Mouse (Mus musculus): ENCODE results near the gene Ak9. TPM values are rescaled to one million over a fixed set of nuclear protein-coding genes. Genes with fewer than 3 reads are reported as not detected.

Ak9 gene
- polyA plus RNA-seq, 1 experiment from 2014 or later = 0.17 TPM

GRCm38 (mm10) chr10:41423681-41424080 lies 119.9 kb downstream of the Ak9 start:
- H3K27me3 ChIP-seq = no peaks in the 10 kb centered on the region
- H3K9me3 ChIP-seq = no peaks in the 10 kb centered on the region
- H3K9ac ChIP-seq (replicated peaks) = no peak overlapping the region
- no peak overlapping the region for H3K4me2 ChIP-seq (replicated peaks)
- no peak overlapping the region for H3K4me3 ChIP-seq (replicated peaks)
- 82% methylated on average over 2 of the region's 2 CpGs for WGBS
- no peaks in the 10 kb centered on the region for H3K4me1 ChIP-seq (replicated peaks)
- ATAC-seq = no peak
- no peak overlapping the region for H3K27ac ChIP-seq
- H3K36me3 ChIP-seq = no peaks in the 10 kb centered on the region

GRCm38 (mm10) chr10:41426368-41426767 lies 122.6 kb downstream of the Ak9 start:
- H3K27ac ChIP-seq = no peak overlapping the region
- H3K27me3 ChIP-seq = no peaks in the 10 kb centered on the region
- no peak for ATAC-seq
- WGBS = 60% methylated on average over 6 of the region's 6 CpGs
- no peaks in the 10 kb centered on the region for H3K9me3 ChIP-seq
- H3K4me2 ChIP-seq (replicated peaks) = no peak overlapping the region
- no peaks in the 10 kb centered on the region for H3K36me3 ChIP-seq
- no peaks in the 10 kb centered on the region for H3K4me1 ChIP-seq (replicated peaks)
- no peak overlapping the region for H3K9ac ChIP-seq (replicated peaks)
- H3K4me3 ChIP-seq (replicated peaks) = no peak overlapping the region

GRCm38 (mm10) chr10:41434624-41435023 lies 130.8 kb downstream of the Ak9 start:
- no peaks in the 10 kb centered on the region for H3K36me3 ChIP-seq
- WGBS = 25% methylated on average over 4 of the region's 4 CpGs
- no peak overlapping the region for H3K27ac ChIP-seq
- no peak overlapping the region for H3K9ac ChIP-seq (replicated peaks)
- H3K9me3 ChIP-seq = no peaks in the 10 kb centered on the region
- H3K4me3 ChIP-seq (replicated peaks) = no peak overlapping the region
- H3K4me1 ChIP-seq (replicated peaks) = no peaks in the 10 kb centered on the region
- no peak overlapping the region for H3K4me2 ChIP-seq (replicated peaks)
- peaks cover 7% of the 10 kb centered on the region for H3K27me3 ChIP-seq
- no peak for ATAC-seq

DNA sequence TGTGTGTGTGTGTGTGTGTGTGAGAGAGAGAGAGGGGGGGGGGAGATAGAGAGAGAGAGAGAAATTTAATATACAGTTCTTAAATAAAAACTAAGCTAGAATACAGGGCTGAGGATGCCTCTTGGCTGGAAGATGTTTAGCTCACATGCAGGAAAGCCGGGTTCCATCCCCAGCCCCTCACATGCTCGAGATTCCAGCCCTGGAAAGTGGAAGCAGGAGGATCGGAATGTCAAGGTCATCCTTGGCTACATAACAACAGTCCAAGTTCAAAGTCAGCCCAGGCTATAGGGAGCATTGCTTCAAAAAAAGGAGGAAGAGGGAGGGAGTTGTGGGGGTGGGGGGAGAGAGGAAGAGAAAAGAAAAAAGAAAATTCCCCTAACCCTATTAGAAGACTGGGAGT lies 131.4 kb downstream of the Ak9 start:
- H3K27me3 ChIP-seq = peaks cover 7% of the 10 kb centered on the region
- no peak for ATAC-seq
- WGBS = 38% methylated on average over 3 of the region's 3 CpGs

GRCm38 (mm10) chr10:41448216-41448615 lies 144.4 kb downstream of the Ak9 start:
- H3K27me3 ChIP-seq = no peaks in the 10 kb centered on the region
- H3K4me1 ChIP-seq (replicated peaks) = peaks cover 30% of the 10 kb centered on the region
- H3K4me3 ChIP-seq (replicated peaks) = no peak overlapping the region
- H3K9ac ChIP-seq (replicated peaks) = no peak overlapping the region
- no peak for ATAC-seq
- no peak overlapping the region for H3K27ac ChIP-seq
- H3K36me3 ChIP-seq = peaks cover 13% of the 10 kb centered on the region
- H3K9me3 ChIP-seq = no peaks in the 10 kb centered on the region
- H3K4me2 ChIP-seq (replicated peaks) = no peak overlapping the region
- 88% methylated on average over 1 of the region's 1 CpGs for whole genome bisulfite sequencing

More for the DNA sequence above, 131.4 kb downstream of the Ak9 start:
- H3K4me1 ChIP-seq (replicated peaks) = no peaks in the 10 kb centered on the region
- no peak overlapping the region for H3K4me3 ChIP-seq (replicated peaks)
- no peaks in the 10 kb centered on the region for H3K9me3 ChIP-seq
- no peaks in the 10 kb centered on the region for H3K36me3 ChIP-seq
- H3K4me2 ChIP-seq (replicated peaks) = no peak overlapping the region
- no peak overlapping the region for H3K9ac ChIP-seq (replicated peaks)
- H3K27ac ChIP-seq = no peak overlapping the region

GRCm38 (mm10) chr10:41449684-41450083 lies 145.9 kb downstream of the Ak9 start:
- peaks cover 42% of the 10 kb centered on the region for H3K4me1 ChIP-seq (replicated peaks)
- H3K36me3 ChIP-seq = peaks cover 25% of the 10 kb centered on the region
- peak overlapping the region; percentile 88 for H3K4me3 ChIP-seq (replicated peaks)
- peak overlapping the region; percentile 69 for H3K4me2 ChIP-seq (replicated peaks)
- H3K9ac ChIP-seq (replicated peaks) = peak overlapping the region; percentile 85
- 10% methylated on average over 14 of the region's 14 CpGs for WGBS
- H3K9me3 ChIP-seq = no peaks in the 10 kb centered on the region
- H3K27me3 ChIP-seq = no peaks in the 10 kb centered on the region
- H3K27ac ChIP-seq = peak overlapping the region; percentile 78
- ATAC-seq = peak; percentile 80

DNA sequence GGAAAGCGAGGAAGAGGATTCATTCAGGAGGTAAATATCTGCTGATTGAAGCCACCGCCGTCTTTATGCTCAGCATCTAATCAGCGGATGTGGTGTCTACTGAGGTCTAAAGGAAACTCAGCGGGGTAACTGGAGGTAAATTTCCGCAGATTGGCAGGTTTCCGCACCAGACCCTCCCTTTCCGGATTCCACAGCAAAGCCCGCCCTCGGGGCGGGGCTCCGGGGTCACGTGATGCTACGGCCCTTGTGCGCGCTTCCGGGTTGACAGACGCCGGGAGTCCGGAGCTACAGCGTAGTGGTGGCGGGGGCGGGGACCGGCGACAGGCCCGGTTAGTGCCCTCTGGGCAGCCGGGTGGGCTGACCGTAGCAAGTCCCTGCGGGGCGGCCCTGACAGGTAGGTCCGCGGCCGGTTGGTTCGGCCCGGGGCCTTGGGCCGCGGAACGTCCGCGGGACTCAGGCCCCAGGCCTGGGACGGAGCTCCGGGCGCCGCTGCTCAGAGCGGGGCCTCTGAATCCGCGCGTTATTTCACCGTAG lies 146.4 kb downstream of the Ak9 start, which contains the start of gene Zbtb24:
Zbtb24 (plus strand) TSS at position 247 of the 534 bp plus-strand sequence.
- H3K36me3 ChIP-seq = peaks cover 30% of the 10 kb centered on the region
- H3K9me3 ChIP-seq = no peaks in the 10 kb centered on the region
- peak within 1 kb of the TSS; percentile 85 for H3K9ac ChIP-seq (replicated peaks)
- H3K27ac ChIP-seq = peak within 1 kb of the TSS; percentile 78
- H3K4me1 ChIP-seq (replicated peaks) = peaks cover 42% of the 10 kb centered on the region
- WGBS = under 1% methylated on average over 49 of the region's 49 CpGs
- peak within 1 kb of the TSS; percentile 69 for H3K4me2 ChIP-seq (replicated peaks)
- peak within 1 kb of the TSS; percentile 88 for H3K4me3 ChIP-seq (replicated peaks)
- peak; percentile 96 for ATAC-seq
- no peaks in the 10 kb centered on the region for H3K27me3 ChIP-seq

DNA sequence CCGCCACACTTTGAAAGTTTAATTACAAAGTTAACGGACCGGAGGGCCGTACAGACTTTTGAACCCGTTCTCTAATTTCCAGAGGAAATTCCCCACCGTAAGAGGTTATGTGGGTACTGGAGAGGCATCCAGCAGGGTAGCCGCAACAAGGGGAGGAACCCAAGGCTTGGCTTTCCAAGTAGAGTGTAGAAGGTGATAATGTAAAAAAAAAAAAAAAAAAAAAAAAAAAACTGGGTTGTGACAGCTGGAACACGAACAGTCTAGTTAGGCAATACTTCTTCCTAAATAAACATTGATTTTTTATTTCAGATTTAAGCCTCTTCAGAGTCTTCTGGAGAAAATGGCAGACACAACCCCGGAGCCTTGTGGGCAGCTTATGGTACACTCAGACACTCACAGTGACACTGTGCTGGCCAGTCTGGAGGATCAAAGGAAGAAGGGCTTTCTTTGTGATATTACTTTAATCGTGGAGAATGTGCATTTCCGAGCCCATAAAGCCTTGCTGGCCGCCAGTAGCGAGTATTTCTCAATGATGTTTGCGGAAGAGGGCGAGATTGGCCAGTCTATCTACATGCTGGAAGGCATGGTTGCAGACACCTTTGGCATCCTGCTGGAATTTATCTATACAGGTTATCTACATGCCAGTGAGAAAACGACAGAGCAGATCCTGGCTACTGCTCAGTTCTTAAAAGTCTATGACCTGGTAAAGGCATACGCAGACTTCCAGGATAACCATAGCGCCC lies 147.2 kb downstream of the Ak9 start:
- Histone ChIP-seq H3K9ac (replicated peaks) (peak overlapping the region; percentile 85), H3K4me1 (replicated peaks) (peaks cover 42% of the 10 kb centered on the region), H3K4me3 (replicated peaks) (peak overlapping the region; percentile 88), H3K4me2 (replicated peaks) (peak overlapping the region; percentile 69), H3K36me3 (peaks cover 37% of the 10 kb centered on the region), H3K27me3 (no peaks in the 10 kb centered on the region), H3K9me3 (no peaks in the 10 kb centered on the region), H3K27ac (0 out of 2 replicates have a peak overlapping the region, but pooled peaks have one; percentile 58)
- 57% methylated on average over 18 of the region's 18 CpGs for WGBS
- no peak for ATAC-seq

DNA sequence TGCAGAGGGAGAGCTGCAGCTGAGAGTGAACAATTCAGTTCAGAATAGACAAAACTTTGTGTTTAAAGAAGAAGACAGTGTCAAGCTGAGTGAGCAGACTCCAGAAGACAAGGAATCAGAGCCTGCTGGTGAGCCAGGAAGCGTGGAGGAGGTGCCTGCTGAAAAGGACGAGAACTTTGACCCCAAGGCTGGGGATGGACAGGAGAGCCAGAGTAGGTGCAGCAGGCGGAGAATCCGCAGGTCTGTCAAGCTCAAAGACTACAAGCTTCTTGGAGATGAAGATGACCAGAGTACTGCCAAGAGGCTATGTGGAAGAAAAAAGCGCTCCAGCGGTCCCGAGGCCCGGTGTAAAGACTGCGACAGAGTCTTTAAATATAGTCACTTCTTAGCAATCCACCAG lies 147.9 kb downstream of the Ak9 start:
- Histone ChIP-seq H3K27me3 (no peaks in the 10 kb centered on the region), H3K36me3 (peaks cover 44% of the 10 kb centered on the region), H3K4me1 (replicated peaks) (peaks cover 42% of the 10 kb centered on the region), H3K4me3 (replicated peaks) (no peak overlapping the region), H3K4me2 (replicated peaks) (peak overlapping the region; percentile 69; the same call in 1 of the 2 replicates), H3K9ac (replicated peaks) (no peak overlapping the region; the same call in 1 of the 2 replicates), H3K27ac (no peak overlapping the region), H3K9me3 (no peaks in the 10 kb centered on the region)
- ATAC-seq = no peak
- WGBS = 94% methylated on average over 9 of the region's 9 CpGs

GRCm38 (mm10) chr10:41452791-41453190 lies 149.0 kb downstream of the Ak9 start:
- no peaks in the 10 kb centered on the region for H3K27me3 ChIP-seq
- H3K27ac ChIP-seq = no peak overlapping the region
- H3K4me2 ChIP-seq (replicated peaks) = no peak overlapping the region
- no peaks in the 10 kb centered on the region for H3K9me3 ChIP-seq
- peaks cover 42% of the 10 kb centered on the region for H3K4me1 ChIP-seq (replicated peaks)
- H3K4me3 ChIP-seq (replicated peaks) = no peak overlapping the region
- H3K36me3 ChIP-seq = peaks cover 51% of the 10 kb centered on the region
- WGBS = 95% methylated on average over 3 of the region's 3 CpGs
- no peak overlapping the region for H3K9ac ChIP-seq (replicated peaks)
- ATAC-seq = no peak

- no peak overlapping the region for H3K4me2 ChIP-seq (replicated peaks)
- 0 out of 2 replicates have a peak overlapping the region, but pooled peaks have one; percentile 12 for H3K9ac ChIP-seq (replicated peaks)
- H3K9me3 ChIP-seq = no peaks in the 10 kb centered on the region
- no peak overlapping the region for H3K4me3 ChIP-seq (replicated peaks)
- 81% methylated on average over 4 of the region's 4 CpGs for WGBS
- no peak for ATAC-seq
- H3K27ac ChIP-seq = no peak overlapping the region
- no peaks in the 10 kb centered on the region for H3K27me3 ChIP-seq
- 0 out of 2 replicates have a peak, but pooled peaks cover 3% of the 10 kb centered on the region for H3K4me1 ChIP-seq (replicated peaks)
- peaks cover 70% of the 10 kb centered on the region for H3K36me3 ChIP-seq
Observed at GRCm38 (mm10) chr10:41459990-41460389, 156.2 kb downstream of the Ak9 start.

DNA sequence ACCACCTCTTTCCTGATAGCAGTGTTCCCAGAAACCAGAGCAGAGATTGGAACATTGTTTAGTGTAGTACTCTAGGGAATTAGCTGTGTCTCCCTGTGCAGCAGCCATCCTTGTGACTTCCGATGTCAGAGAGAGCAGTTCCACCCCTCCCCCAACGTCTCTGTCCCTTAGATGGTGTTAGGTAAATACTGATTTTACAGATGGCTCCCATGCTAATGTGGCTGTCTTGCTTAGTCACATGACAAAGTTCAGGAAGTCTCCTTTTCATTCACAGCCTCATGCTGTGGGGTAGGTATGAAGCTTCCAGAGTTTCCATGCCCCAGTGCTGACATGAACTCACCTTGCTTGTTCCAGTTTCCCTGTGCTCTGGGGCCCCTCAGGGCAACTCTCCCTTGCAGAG lies 156.7 kb downstream of the Ak9 start:
- ATAC-seq = no peak
- Histone ChIP-seq H3K9me3 (no peaks in the 10 kb centered on the region), H3K27me3 (no peaks in the 10 kb centered on the region), H3K4me3 (replicated peaks) (no peak overlapping the region), H3K27ac (no peak overlapping the region), H3K36me3 (peaks cover 67% of the 10 kb centered on the region), H3K4me2 (replicated peaks) (no peak overlapping the region), H3K4me1 (replicated peaks) (0 out of 2 replicates have a peak, but pooled peaks cover 3% of the 10 kb centered on the region), H3K9ac (replicated peaks) (0 out of 2 replicates have a peak overlapping the region, but pooled peaks have one; percentile 12)
- WGBS = 44% methylated on average over 2 of the region's 2 CpGs

Measured in midbrain, embryonic 13.5 days (tissue).